Mouse (Mus musculus): Measurements from ENCODE around the gene Kyat3.

- TF ChIP-seq CTCF (IDR thresholded peaks at IDR 0.05) = no peak
- no peak for TF ChIP-seq POLR2A (IDR thresholded peaks at IDR 0.05; ENCODE audit: insufficient read depth, low read depth, low read length)
- no peak for TF ChIP-seq EP300 (IDR thresholded peaks at IDR 0.05; ENCODE audit: insufficient read depth, low read depth, low read length)
Measured at GRCm38 (mm10) chr3:142770518-142770917, 69.7 kb downstream of the Kyat3 start.
